Mouse (Mus musculus) hindbrain, embryonic 13.5 days (tissue): ENCODE measurements at regions not wholly inside any gene's neighbourhood (a gene's known extent, or its start where the extent isn't known, plus 50 kb on each side); places are given as distances from the start of the nearest gene placed in this dataset.

Experiments used
- ATAC-seq: fragments of 200-750 bp; cut with Nextera tagmentation; 2 replicates; pipeline ENCODE4 v1.8.0; 2017; ENCODE audit warnings: moderate TSS enrichment; ENCODE audit not compliant: low FRiP score
- H3K27ac ChIP-seq: fragments of 300-500 bp; sonication (generic); 2 replicates; pipeline ENCODE4 v1.5.1; 2015; ENCODE audit warnings: inconsistent platforms, mild to moderate bottlenecking, moderate library complexity
- H3K27me3 ChIP-seq: fragments of 300-500 bp; sonication (generic); 2 replicates; pipeline ENCODE4 v1.6.1; 2015; ENCODE audit warnings: mild to moderate bottlenecking, inconsistent platforms
- H3K36me3 ChIP-seq: fragments of 300-500 bp; sonication (generic); 2 replicates; pipeline ENCODE4 v1.6.1; 2015; ENCODE audit warnings: mild to moderate bottlenecking, inconsistent platforms
- H3K4me1 ChIP-seq: fragments of 300-500 bp; sonication (generic); replicated peaks from 2 replicates; pipeline ENCODE4 v1.6.1; 2015; ENCODE audit warnings: inconsistent platforms
- H3K4me2 ChIP-seq: fragments of 300-500 bp; sonication (generic); 2 replicates; pipeline ENCODE4 v1.6.1; 2015; ENCODE audit warnings: inconsistent platforms, mild to moderate bottlenecking, moderate library complexity
- H3K4me3 ChIP-seq: fragments of 300-500 bp; sonication (generic); 2 replicates; pipeline ENCODE4 v1.5.1; 2015; ENCODE audit warnings: mild to moderate bottlenecking, inconsistent platforms
- H3K9ac ChIP-seq: fragments of 300-500 bp; sonication (generic); 2 replicates; pipeline ENCODE4 v1.6.1; 2015; ENCODE audit warnings: mild to moderate bottlenecking, inconsistent platforms
- H3K9me3 ChIP-seq: fragments of 300-500 bp; sonication (generic); 2 replicates; pipeline ENCODE4 v1.6.1; 2016; ENCODE audit warnings: inconsistent platforms
- WGBS: fragments of 180-500 bp; shearing (Covaris S2); methylation state at CpG from one replicate; pipeline ENCODE4 v1.1.7; 2015; 5-methylcytosine and 5-hydroxymethylcytosine counted together

DNA sequence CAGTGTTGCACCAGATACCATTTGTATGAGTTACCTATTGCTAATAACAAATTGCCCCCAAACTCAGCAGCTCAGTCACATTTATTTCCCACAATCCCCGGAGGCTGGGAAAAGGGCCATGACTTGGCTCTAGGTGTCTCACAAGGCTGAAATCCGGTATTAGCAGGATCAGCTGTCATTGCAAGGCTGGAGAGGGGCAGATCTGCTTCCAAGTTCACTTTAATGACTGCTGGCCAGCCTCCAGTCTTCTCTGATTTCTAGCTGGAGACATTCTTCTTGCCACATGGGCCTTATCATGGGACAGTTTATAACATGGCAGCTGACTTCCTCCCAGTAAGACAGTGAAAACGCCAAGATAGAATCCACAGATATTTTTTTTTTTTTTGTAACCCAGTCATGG lies 276.1 kb upstream of the Cdh5 start:
- no peak overlapping the region for H3K27ac ChIP-seq
- no peaks in the 10 kb centered on the region for H3K36me3 ChIP-seq
- no peaks in the 10 kb centered on the region for H3K9me3 ChIP-seq
- no peak overlapping the region for H3K4me3 ChIP-seq
- H3K27me3 ChIP-seq: no peaks in the 10 kb centered on the region
- H3K9ac ChIP-seq: no peak overlapping the region
- 66% methylated on average over 3 of the region's 3 CpGs for WGBS
- H3K4me1 ChIP-seq: no peaks in the 10 kb centered on the region; the same call in 1 of the 2 replicates
- ATAC-seq: no peak
- H3K4me2 ChIP-seq: no peak overlapping the region

- no peaks in the 10 kb centered on the region for H3K9me3 ChIP-seq
- H3K4me1 ChIP-seq: no peaks in the 10 kb centered on the region
- H3K4me3 ChIP-seq: no peak overlapping the region
- no peak overlapping the region for H3K27ac ChIP-seq
- H3K4me2 ChIP-seq: no peak overlapping the region
- H3K27me3 ChIP-seq: no peaks in the 10 kb centered on the region
- no peak overlapping the region for H3K9ac ChIP-seq
- ATAC-seq: no peak
- WGBS: 87% methylated on average over 3 of the region's 3 CpGs
- H3K36me3 ChIP-seq: no peaks in the 10 kb centered on the region
Measured at GRCm38 (mm10) chr8:103830416-103830815, 271.0 kb upstream of the Cdh5 start.

GRCm38 (mm10) chr8:103839990-103840389 lies 261.4 kb upstream of the Cdh5 start:
- Histone ChIP-seq H3K36me3 (no peaks in the 10 kb centered on the region), H3K9me3 (no peaks in the 10 kb centered on the region)

DNA sequence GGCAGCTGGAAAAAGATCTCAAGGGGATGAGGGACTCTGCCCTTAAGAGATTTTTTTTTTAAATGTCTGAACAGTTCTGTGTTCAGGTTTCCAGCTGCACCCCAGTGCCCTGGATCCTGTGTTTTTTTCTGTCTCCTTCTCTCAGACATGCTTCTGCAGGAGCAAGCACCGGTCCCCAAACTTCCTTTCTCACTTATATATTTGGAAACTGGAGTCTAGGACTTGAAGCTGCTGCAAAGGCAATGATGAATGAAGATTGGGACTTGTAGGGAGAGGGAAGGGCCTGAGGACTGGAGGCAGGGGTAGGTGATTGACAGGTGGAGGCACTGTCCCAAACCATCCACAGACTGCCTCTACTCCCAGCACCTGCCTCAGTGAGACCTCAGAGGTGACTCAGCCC lies 255.5 kb upstream of the Cdh5 start:
- Histone ChIP-seq H3K9ac (no peak overlapping the region), H3K4me2 (no peak overlapping the region), H3K36me3 (no peaks in the 10 kb centered on the region), H3K27ac (no peak overlapping the region), H3K27me3 (no peaks in the 10 kb centered on the region), H3K4me3 (no peak overlapping the region), H3K4me1 (no peaks in the 10 kb centered on the region), H3K9me3 (no peaks in the 10 kb centered on the region)
- WGBS: 88% methylated on average over 1 of the region's 1 CpGs
- ATAC-seq: no peak

More at GRCm38 (mm10) chr8:103839990-103840389, 261.4 kb upstream of the Cdh5 start:
- Histone ChIP-seq H3K27ac (no peak overlapping the region), H3K4me3 (no peak overlapping the region), H3K4me2 (no peak overlapping the region), H3K27me3 (no peaks in the 10 kb centered on the region), H3K9ac (no peak overlapping the region), H3K4me1 (no peaks in the 10 kb centered on the region)
- no peak for ATAC-seq
- WGBS: 93% methylated on average over 4 of the region's 4 CpGs

- Histone ChIP-seq H3K4me1 (no peaks in the 10 kb centered on the region), H3K27ac (no peak overlapping the region), H3K9me3 (no peaks in the 10 kb centered on the region), H3K4me2 (no peak overlapping the region), H3K36me3 (no peaks in the 10 kb centered on the region), H3K4me3 (no peak overlapping the region), H3K27me3 (no peaks in the 10 kb centered on the region), H3K9ac (no peak overlapping the region)
- 70% methylated on average over 10 of the region's 10 CpGs for WGBS
- ATAC-seq: no peak
Measured at GRCm38 (mm10) chr8:103846382-103846976, 254.9 kb upstream of the Cdh5 start.

DNA sequence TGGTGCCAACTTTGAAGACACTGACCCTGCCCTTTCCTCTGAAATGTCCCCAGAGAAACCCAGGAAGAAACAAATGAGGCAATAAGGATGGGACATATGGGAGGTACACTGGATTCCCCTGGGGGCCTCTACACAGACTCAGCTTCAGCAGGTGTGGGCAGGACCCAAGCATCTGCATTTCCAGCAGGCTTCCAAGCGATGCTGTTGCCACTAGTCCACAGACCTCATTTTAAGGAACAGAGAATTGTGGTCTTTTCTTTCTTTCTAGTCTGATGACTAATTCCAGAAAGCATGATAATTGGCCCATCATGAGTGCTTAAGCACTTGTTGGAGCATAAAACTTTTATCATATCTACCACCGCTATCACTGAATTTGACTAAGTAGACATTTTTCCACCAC lies 251.6 kb upstream of the Cdh5 start:
- WGBS: 93% methylated on average over 2 of the region's 2 CpGs

DNA sequence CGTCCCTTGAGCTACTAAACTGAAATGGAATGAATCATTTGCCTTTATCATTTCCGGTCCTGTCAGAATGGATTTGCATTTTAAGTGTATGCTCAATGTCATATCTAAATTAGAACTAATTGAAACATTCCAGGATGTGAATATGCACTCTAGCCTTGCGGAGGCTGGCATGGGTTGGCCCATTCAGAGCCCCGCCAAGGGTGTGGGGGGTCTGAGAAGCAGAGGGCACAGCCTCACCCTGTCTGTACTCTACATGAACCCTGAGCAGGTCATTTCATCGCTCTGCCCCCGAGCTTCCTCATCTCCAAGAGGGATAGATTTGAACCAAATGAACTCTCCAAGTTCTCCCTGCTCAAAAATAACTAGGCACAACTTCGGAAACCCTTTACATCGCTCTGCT lies 250.1 kb upstream of the Cdh5 start:
- no peaks in the 10 kb centered on the region for H3K9me3 ChIP-seq
- no peak overlapping the region for H3K4me2 ChIP-seq
- no peak for ATAC-seq
- H3K4me3 ChIP-seq: no peak overlapping the region
- no peaks in the 10 kb centered on the region for H3K36me3 ChIP-seq
- no peak overlapping the region for H3K27ac ChIP-seq
- H3K9ac ChIP-seq: no peak overlapping the region
- no peaks in the 10 kb centered on the region for H3K27me3 ChIP-seq
- WGBS: 81% methylated on average over 8 of the region's 8 CpGs
- no peaks in the 10 kb centered on the region for H3K4me1 ChIP-seq

More for the DNA sequence above, 251.6 kb upstream of the Cdh5 start:
- Histone ChIP-seq H3K9ac (no peak overlapping the region), H3K36me3 (no peaks in the 10 kb centered on the region), H3K4me1 (no peaks in the 10 kb centered on the region), H3K4me2 (no peak overlapping the region), H3K27ac (no peak overlapping the region), H3K9me3 (no peaks in the 10 kb centered on the region), H3K27me3 (no peaks in the 10 kb centered on the region), H3K4me3 (no peak overlapping the region)
- ATAC-seq: no peak

- Histone ChIP-seq H3K9ac (no peak overlapping the region), H3K36me3 (no peaks in the 10 kb centered on the region), H3K4me1 (no peaks in the 10 kb centered on the region), H3K9me3 (no peaks in the 10 kb centered on the region), H3K27ac (no peak overlapping the region), H3K4me2 (no peak overlapping the region), H3K27me3 (no peaks in the 10 kb centered on the region), H3K4me3 (no peak overlapping the region)
- 74% methylated on average over 4 of the region's 4 CpGs for WGBS
- no peak for ATAC-seq
Measured at GRCm38 (mm10) chr8:103853048-103853447, 248.4 kb upstream of the Cdh5 start.

- Histone ChIP-seq H3K27me3 (no peaks in the 10 kb centered on the region), H3K4me1 (no peaks in the 10 kb centered on the region), H3K36me3 (no peaks in the 10 kb centered on the region), H3K4me3 (no peak overlapping the region), H3K9ac (no peak overlapping the region), H3K4me2 (no peak overlapping the region), H3K27ac (no peak overlapping the region), H3K9me3 (no peaks in the 10 kb centered on the region)
- ATAC-seq: no peak
- 78% methylated on average over 9 of the region's 9 CpGs for WGBS
Measured at GRCm38 (mm10) chr8:103855291-103855690, 246.1 kb upstream of the Cdh5 start.

DNA sequence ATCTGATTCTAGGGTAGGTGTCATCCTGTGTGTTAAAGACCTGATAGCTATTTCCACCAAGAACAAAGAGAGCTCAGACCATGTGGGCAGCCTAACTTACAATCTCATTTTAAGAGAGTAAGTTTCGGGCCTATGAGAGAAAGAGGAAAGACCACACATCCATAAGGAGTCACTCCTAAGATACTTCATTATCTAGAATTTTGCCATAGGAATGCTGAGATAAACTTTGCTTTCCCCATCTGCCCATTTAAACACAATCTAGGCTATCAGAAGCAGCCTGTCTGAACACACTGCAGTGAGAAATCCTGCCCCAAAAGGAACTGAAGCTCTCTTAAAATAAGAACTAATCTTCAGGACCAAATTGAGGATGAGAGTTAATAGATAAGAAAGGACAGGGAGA lies 242.3 kb upstream of the Cdh5 start:
- Histone ChIP-seq H3K4me3 (no peak overlapping the region), H3K27me3 (no peaks in the 10 kb centered on the region), H3K27ac (no peak overlapping the region), H3K36me3 (no peaks in the 10 kb centered on the region), H3K4me1 (0 out of 2 replicates have a peak, but pooled peaks cover 4% of the 10 kb centered on the region), H3K9me3 (no peaks in the 10 kb centered on the region), H3K4me2 (no peak overlapping the region), H3K9ac (no peak overlapping the region)
- 97% methylated on average over 1 of the region's 1 CpGs for WGBS
- ATAC-seq: no peak

DNA sequence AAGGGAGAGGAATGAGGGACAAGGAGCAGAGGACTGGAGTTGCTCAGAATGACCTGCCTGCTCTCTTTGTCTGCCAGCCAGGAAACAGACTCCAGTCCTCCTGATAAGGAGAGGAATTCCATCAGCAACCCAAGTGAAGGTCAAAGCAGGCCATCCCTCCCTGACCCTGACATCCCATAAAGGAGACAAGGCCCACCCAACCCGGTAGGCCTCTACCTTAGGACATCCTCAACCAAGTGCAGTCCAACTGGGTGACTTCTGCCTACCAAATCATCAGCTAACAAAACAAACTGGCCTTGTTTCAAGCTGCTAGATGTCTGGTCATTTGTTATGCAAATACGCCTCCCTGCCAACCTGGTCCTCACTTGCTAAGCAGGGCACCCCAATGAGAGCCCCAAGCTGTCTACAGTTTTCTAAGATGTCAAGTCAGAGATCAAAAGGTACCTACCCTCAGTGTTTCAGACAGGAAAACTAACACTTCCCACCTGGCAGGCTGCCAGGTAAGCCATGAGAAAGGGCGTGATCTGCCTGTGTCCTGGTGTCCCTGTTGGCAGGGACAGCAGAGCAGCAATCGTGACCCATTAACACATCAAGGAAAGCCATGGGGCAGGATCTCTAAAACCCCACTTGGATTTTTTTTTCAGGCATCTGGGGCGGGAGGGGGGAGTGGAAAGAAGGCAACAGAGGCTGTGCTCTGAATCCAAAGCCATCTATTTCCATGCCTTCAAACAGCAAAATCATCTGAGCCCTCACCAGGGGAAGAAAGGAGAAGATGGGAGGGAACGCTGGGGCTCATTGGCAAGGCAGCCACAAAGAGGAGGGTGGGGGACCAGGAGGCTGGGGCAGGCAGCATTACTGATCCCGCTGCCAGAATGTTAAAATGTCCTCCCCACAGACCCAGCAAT lies 227.6 kb upstream of the Cdh5 start:
- Histone ChIP-seq H3K27ac (peak overlapping the region; percentile 23), H3K9ac (no peak overlapping the region), H3K9me3 (no peaks in the 10 kb centered on the region), H3K4me3 (no peak overlapping the region), H3K4me1 (peaks cover 15% of the 10 kb centered on the region), H3K4me2 (no peak overlapping the region), H3K36me3 (no peaks in the 10 kb centered on the region), H3K27me3 (no peaks in the 10 kb centered on the region)
- ATAC-seq: peak; percentile 78
- WGBS: 23% methylated on average over 7 of the region's 7 CpGs

DNA sequence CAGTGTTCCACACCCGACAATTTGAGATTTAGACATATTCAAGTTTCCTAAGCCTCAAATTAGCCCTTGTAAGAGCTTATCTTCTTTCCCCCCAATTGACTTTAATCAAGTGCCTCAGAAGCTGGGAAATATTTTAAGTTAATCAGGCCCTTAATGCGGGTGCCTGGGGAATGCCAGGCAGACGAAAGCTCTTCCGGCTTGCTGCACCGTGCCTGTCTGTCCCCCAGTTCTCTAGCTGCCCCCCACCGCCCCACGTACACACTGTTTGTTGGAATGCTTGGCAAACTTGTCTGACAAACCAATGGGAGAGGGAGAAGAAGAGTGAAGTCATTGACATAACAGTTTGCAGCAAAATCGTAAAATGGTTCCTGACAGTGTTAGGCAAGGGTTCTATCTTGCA lies 226.9 kb upstream of the Cdh5 start:
- H3K27me3 ChIP-seq: no peaks in the 10 kb centered on the region
- H3K4me2 ChIP-seq: no peak overlapping the region
- no peak overlapping the region for H3K27ac ChIP-seq
- no peaks in the 10 kb centered on the region for H3K9me3 ChIP-seq
- no peak for ATAC-seq
- WGBS: 49% methylated on average over 8 of the region's 8 CpGs
- H3K4me3 ChIP-seq: no peak overlapping the region
- H3K9ac ChIP-seq: no peak overlapping the region
- H3K4me1 ChIP-seq: peaks cover 15% of the 10 kb centered on the region
- H3K36me3 ChIP-seq: no peaks in the 10 kb centered on the region

GRCm38 (mm10) chr8:103879505-103879904 lies 221.9 kb upstream of the Cdh5 start:
- WGBS: 86% methylated on average over 2 of the region's 2 CpGs
- H3K4me2 ChIP-seq: no peak overlapping the region
- no peaks in the 10 kb centered on the region for H3K9me3 ChIP-seq
- H3K9ac ChIP-seq: no peak overlapping the region
- H3K4me1 ChIP-seq: peaks cover 3% of the 10 kb centered on the region
- ATAC-seq: no peak
- H3K36me3 ChIP-seq: no peaks in the 10 kb centered on the region
- H3K27me3 ChIP-seq: no peaks in the 10 kb centered on the region
- no peak overlapping the region for H3K4me3 ChIP-seq
- H3K27ac ChIP-seq: no peak overlapping the region
